Mouse (Mus musculus): ENCODE results near the gene Gpr89.

The Gpr89 gene

GRCm38 (mm10) chr3:96820116-96820915 is 84.8 kb downstream of the Gpr89 start:
- peak; percentile 89 for DNase-seq

Data from kidney, adult 11 months (tissue).